Mouse (Mus musculus) neutrophil, adult 5-6 weeks (primary cell): ENCODE results near the gene Gm10197. TPM values are rescaled to one million over a fixed set of nuclear protein-coding genes. Genes with fewer than 3 reads are reported as not detected.

Experiments used
- ATAC-seq: fragments of 151-379, 151-347 bp; 2 replicates; pipeline ENCODE4 v1.8.0; 2017; ENCODE audit warnings: mild to moderate bottlenecking, moderate TSS enrichment; ENCODE audit not compliant: insufficient number of reproducible peaks, poor library complexity, low FRiP score, severe bottlenecking; ENCODE audit errors: extremely low read depth
- total RNA-seq: library from RNA; stranded (forward); fragments of 200-1000 nt; gene quantifications from 2 replicates; pipeline ENCODE4 v1.2.3, GENCODE M21; 2017

The Gm10197 gene
- not detected in 2 replicates for total RNA-seq

- no peak for ATAC-seq
Measured at GRCm38 (mm10) chr19:53371666-53372065, at the start of gene Gm10197. Gene Gm10197, minus strand, starts transcription at chr19:53371766.

GRCm38 (mm10) chr19:53420924-53421582, 49.5 kb upstream of the Gm10197 start:
- peak; percentile 27 for ATAC-seq

GRCm38 (mm10) chr19:53419834-53420233, 48.3 kb upstream of the Gm10197 start:
- no peak for ATAC-seq

GRCm38 (mm10) chr19:53415198-53415597, 43.6 kb upstream of the Gm10197 start:
- no peak for ATAC-seq

GRCm38 (mm10) chr19:53414650-53415049, 43.1 kb upstream of the Gm10197 start:
- ATAC-seq = no peak

GRCm38 (mm10) chr19:53413617-53414380, 42.2 kb upstream of the Gm10197 start:
- no peak for ATAC-seq

- ATAC-seq = no peak
Measured at GRCm38 (mm10) chr19:53412149-53412848, 40.7 kb upstream of the Gm10197 start.

DNA sequence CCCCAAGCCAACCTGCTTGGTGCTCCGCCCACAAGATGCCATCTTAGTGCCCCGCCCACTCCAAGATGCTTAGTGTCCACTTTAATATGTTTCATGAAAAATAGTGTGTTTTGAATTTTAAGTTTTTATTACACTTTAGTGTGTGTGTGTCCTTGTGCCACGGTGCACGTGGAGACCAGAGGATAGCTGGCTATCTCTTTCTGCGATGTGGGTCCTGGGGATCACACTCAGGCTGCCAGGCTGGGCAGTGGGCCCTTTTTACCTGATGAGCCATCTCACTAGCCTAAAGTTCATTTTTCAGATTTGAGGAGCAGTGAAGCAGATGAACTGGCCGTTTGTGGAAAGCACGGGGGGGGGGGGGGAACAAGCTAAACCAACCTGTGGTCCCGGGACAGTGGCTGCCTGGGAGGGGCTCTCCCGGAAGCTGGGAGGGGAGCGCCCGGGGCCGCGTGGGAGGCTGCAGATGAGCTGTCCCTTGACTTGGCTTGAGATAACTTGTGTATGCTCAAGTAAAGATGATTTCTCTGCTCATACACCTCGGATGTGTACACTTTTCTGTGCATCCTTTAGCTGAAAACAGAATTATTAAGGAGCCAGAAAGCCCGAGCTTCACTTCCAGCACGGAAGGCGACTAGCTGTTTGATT, 38.2 kb upstream of the Gm10197 start:
- no peak for ATAC-seq

GRCm38 (mm10) chr19:53408398-53408797, 36.8 kb upstream of the Gm10197 start:
- no peak for ATAC-seq

GRCm38 (mm10) chr19:53407350-53407749, 35.8 kb upstream of the Gm10197 start:
- no peak for ATAC-seq

GRCm38 (mm10) chr19:53405810-53406209, 34.2 kb upstream of the Gm10197 start:
- no peak for ATAC-seq

DNA sequence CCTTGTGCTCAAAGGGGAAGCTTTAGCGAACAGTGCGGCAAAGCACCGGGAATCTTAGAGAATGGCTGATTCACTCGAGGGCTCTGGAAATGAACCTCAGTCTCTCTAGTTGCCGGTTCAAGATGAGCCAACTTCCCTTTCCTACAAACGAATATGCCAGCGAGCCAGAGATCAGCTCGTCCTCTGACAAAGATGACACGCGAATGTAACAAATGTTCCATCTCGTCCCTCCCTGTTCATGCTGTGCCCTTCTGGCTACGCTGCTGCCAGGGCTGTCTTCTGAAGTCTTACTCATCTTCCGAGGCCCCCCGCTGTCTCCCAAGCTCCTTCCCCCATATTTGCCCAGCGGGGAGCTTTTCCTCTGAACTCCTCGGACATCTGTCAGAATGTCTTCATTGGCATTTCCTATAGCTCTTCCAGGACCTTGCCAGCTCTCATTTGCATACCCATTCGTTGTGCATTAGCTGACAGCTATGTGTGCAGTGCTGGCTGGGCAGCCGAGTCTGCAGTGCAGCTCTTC, 33.3 kb upstream of the Gm10197 start:
- no peak for ATAC-seq

DNA sequence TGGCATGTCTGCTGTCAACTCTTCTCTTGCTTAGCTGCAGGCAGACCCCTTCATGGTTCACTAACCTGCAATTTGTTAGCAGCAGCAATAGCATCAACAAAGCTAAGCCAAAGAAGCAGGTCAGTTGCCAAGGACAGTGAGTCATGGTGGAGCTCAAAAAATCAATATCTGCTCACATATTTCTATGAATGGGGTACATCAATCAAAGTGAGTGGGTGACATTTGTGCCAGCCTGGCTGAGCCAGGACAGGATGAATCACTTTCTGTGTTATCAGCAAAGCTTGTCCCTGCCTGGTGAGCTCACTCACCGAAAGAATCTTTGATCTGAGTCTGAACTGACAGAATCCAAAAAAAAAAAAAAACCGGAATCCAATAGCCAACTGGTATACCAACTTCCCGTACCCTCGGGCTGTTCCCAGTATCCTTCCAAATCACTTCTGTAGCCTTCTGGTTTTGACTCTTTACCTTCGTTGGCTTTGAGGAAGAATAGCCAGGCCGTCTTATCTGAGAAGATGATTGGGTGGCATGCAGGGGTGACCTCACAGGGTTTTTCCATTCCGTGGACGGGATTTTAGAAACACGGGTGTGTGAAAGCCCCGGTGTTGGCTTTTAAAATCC, 32.8 kb upstream of the Gm10197 start:
- ATAC-seq = no peak

DNA sequence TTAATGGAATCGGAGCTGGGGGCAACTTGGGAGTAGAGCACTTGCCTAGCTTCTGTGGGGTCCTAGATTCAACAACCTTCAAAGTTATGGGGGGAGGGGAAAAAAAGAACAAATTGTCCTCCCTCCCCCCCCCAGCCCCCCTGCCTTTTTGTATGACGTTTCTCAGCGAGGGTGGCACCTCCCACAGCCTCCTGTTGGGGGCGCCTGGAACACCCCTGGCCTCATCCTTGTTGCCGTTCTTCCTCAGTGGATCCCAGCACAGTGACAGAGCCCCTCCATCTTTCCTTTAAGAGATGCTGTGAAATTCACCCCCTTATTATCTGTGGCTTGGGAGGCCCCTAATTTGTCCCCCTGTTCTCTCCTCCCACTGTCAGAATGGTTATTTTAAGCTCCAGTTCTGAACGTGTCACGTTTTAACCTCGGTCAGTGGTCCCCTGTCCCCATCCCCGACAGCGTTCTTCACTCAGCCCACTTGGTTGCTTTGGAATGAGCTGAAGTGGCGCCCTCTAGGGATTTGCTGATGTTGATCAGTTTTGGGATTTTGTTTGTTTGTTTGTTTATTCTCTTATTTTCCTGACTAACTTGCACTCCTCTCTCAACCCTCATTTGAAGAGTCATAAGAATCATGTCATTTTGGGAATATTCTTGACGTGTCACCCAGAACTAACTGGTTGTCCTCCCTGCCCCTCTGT, 31.3 kb upstream of the Gm10197 start:
- no peak for ATAC-seq

- ATAC-seq = no peak
Measured at GRCm38 (mm10) chr19:53400332-53401110, 29.0 kb upstream of the Gm10197 start.

DNA sequence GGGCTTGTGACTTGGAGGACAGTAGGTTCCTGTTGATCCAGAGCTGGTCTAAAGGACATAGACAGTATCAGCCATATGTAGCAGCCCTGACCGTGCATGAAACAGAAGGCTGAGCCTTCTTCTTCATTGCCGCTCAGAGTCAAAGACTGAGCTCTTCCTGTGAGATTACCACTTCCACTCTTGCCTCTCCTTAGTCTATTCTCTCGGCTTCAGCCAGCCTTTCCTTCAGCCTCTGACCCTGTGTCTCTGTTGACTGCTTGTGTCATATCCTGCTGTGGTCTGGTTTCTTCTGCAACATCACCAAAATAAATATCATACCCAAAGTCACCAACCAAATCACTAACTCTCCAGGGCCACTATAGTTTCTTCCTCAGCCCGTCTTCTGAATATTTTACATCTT, 27.6 kb upstream of the Gm10197 start:
- ATAC-seq = no peak

DNA sequence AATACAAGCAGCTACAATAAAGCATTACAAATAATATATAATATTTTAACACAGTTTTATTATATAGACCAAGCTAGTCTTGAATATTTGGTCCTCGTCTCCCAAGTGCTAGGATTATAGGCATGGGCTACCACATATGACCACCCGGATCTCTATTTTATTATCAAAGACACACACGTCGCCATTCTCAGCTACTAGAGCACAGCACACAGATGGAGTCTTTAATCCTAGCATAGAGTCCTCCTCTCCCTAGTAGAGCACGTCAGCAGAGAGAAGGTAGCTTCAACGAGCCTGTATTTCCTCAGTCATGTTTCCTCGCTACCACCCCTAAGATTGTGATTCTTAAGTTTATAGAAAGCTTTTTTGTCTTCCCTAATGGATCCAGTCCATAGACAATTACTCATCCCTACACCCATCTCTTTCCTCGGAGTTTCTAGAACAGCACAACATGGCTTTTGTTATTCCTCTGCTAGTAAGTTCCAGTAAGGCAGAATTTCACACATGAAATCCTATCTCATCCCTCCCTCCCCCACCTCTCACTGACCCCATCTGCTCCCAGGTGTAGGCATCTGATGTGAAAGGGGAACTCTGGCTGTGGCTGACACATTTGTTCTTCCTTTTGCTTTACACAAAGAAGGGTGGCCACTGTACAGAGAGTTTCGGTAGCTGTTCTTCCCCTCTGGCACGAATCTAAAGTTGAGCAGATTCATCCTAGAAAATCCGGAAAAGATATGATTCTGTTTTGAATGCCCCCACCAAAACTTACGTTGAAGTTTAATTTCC, 26.1 kb upstream of the Gm10197 start:
- no peak for ATAC-seq
